Mouse (Mus musculus) adrenal gland, postnatal 0 days (tissue): Measurements from ENCODE around the gene Gm20883. TPM values are rescaled to one million over a fixed set of nuclear protein-coding genes. Genes with fewer than 3 reads are reported as not detected.

Source experiments
- polyA plus RNA-seq: library from polyadenylated mRNA; unstranded; fragments of >200 nt; fragmentation: Nextera tagmentation; extraction: Ambion mirVana; gene quantifications from 2 replicates; pipeline ENCODE4 v1.2.1, GENCODE M21; 2015

The Gm20883 gene
- not detected in 2 replicates for polyA plus RNA-seq

DNA sequence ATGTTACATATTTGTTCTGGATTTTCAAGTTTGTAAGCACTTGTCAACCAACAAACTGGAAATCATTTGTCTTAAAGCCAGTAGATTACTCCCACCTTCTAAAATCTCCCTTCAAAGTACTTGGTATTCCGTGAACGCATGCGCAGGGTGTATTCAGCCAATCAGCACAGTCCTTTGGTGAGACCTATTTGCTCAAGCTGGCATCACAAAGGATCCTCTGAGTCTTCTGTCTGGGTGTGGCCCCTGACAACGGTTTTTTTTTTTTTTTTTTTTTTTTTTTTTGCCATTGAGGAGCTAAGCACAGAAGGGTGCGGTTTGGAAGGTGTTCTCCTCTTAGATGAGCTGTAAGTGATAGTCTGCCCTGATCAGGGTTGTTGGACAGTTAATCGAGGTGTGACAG lies at the start of gene Gm20883:
TSS of gene Gm20883 (plus strand) at position 301 of the 400 bp plus-strand sequence.

